Mouse (Mus musculus) stomach, postnatal 0 days (tissue): ENCODE results near the gene Gpr183. TPM values are rescaled to one million over a fixed set of nuclear protein-coding genes. Genes with fewer than 3 reads are reported as not detected.

ENCODE experiments used
- ATAC-seq: fragments of 200-750 bp; cut with Nextera tagmentation; 2 replicates; pipeline ENCODE4 v1.8.0; 2017; ENCODE audit not compliant: low FRiP score, low TSS enrichment
- DNase-seq: peaks from one replicate; pipeline ENCODE4 v3.0.0-alpha.2; 2016; ENCODE audit warnings: low spot score
- H3K27ac ChIP-seq: fragments of 300-500 bp; sonication (generic); replicated peaks from 2 replicates; pipeline ENCODE4 v1.5.1; 2014; ENCODE audit warnings: mild to moderate bottlenecking, control low read depth
- H3K27me3 ChIP-seq: fragments of 300-500 bp; sonication (generic); 2 replicates; pipeline ENCODE4 v1.6.1; 2014; ENCODE audit warnings: low read length; ENCODE audit not compliant: control insufficient read depth, insufficient read depth
- H3K36me3 ChIP-seq: fragments of 300-500 bp; sonication (generic); 2 replicates; pipeline ENCODE4 v1.6.1; 2014; ENCODE audit warnings: low read length, mixed read lengths; ENCODE audit not compliant: control insufficient read depth, insufficient read depth
- H3K4me1 ChIP-seq: fragments of 300-500 bp; sonication (generic); replicated peaks from 2 replicates; pipeline ENCODE4 v1.6.1; 2014; ENCODE audit warnings: antibody characterized with exemption; ENCODE audit not compliant: control insufficient read depth, insufficient read depth
- H3K4me2 ChIP-seq: fragments of 300-500 bp; sonication (generic); replicated peaks from 2 replicates; pipeline ENCODE4 v1.6.1; 2014; ENCODE audit warnings: low read depth, mild to moderate bottlenecking, control low read depth, moderate library complexity
- H3K4me3 ChIP-seq: fragments of 300-500 bp; sonication (generic); 2 replicates; pipeline ENCODE4 v1.5.1; 2014; ENCODE audit warnings: low read depth, low read length, control low read depth
- H3K9ac ChIP-seq: fragments of 300-500 bp; sonication (generic); 2 replicates; pipeline ENCODE4 v1.6.1; 2014; ENCODE audit warnings: mild to moderate bottlenecking, low read length, control low read depth, mixed read lengths
- H3K9me3 ChIP-seq: fragments of 300-500 bp; sonication (generic); 2 replicates; pipeline ENCODE4 v1.6.1; 2016; ENCODE audit warnings: low read length; ENCODE audit not compliant: control insufficient read depth
- CTCF ChIP-seq: IDR thresholded peaks from 2 replicates; pipeline ENCODE4 v1.5.1; 2016; ENCODE audit warnings: antibody characterized with exemption, low read depth, mild to moderate bottlenecking, moderate library complexity
- EP300 ChIP-seq: optimal IDR thresholded peaks from 2 replicates; pipeline ENCODE3; 2016; ENCODE audit warnings: antibody characterized with exemption
- WGBS: fragments of 180-500 bp; shearing (Covaris S2); extraction: QIAGEN DNeasy Blood & Tissue Kit; methylation state at CpG from one replicate; pipeline ENCODE4 v1.1.7; 2014; 5-methylcytosine and 5-hydroxymethylcytosine counted together
- polyA plus RNA-seq: library from polyadenylated mRNA; unstranded; fragments of >200 nt; fragmentation: Nextera tagmentation; extraction: Ambion mirVana; gene quantifications from 2 replicates; pipeline ENCODE4 v1.2.1, GENCODE M21; 2015

The Gpr183 gene
- polyA plus RNA-seq, 1 experiment from 2014 or later: 1.8 TPM

GRCm38 (mm10) chr14:121915143-121915542, 49.9 kb downstream of the Gpr183 start:
- Histone ChIP-seq H3K4me2 (no peak overlapping the region), H3K27ac (no peak overlapping the region), H3K9me3 (no peaks in the 10 kb centered on the region), H3K9ac (no peak overlapping the region), H3K27me3 (no peaks in the 10 kb centered on the region), H3K4me1 (no peaks in the 10 kb centered on the region), H3K4me3 (no peak overlapping the region), H3K36me3 (peaks cover 5% of the 10 kb centered on the region)
- DNase-seq (no peak), ATAC-seq (no peak)
- no peak for TF ChIP-seq EP300
- no peak for TF ChIP-seq CTCF
- WGBS: 87% methylated on average over 5 of the region's 5 CpGs

- H3K9ac ChIP-seq: no peak overlapping the region
- TF ChIP-seq CTCF (no peak), EP300 (no peak)
- H3K27ac ChIP-seq: no peak overlapping the region
- H3K4me2 ChIP-seq: no peak overlapping the region
- DNase-seq (no peak), ATAC-seq (no peak)
- H3K4me3 ChIP-seq: no peak overlapping the region
- H3K36me3 ChIP-seq: peaks cover 5% of the 10 kb centered on the region
- H3K9me3 ChIP-seq: no peaks in the 10 kb centered on the region
- no peaks in the 10 kb centered on the region for H3K4me1 ChIP-seq
- WGBS: 93% methylated on average over 7 of the region's 7 CpGs
- no peaks in the 10 kb centered on the region for H3K27me3 ChIP-seq
These were observed 52.5 kb downstream of the Gpr183 start for GRCm38 (mm10) chr14:121912501-121912900.

DNA sequence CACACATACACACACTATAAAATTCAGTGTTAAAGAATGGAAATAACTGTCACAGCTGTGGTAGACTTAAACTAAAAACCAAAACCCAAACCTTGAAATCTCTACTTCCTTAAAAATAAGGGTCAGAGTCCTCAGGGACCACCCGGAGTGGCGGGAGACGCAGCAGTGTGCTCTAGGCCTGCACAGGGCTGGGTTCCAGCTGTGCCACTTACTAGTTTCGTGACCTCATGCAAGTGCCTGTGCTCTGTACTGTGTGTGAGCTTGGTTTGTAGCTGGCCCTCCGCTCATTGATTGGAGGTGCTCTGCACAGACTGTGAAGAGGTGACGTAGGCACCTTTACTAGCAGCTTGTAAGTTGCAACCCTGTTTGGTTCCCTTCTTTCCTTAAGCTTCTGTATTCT, 55.1 kb downstream of the Gpr183 start:
- no peak for TF ChIP-seq CTCF
- no peak for TF ChIP-seq EP300
- H3K27me3 ChIP-seq: no peaks in the 10 kb centered on the region
- H3K36me3 ChIP-seq: peaks cover 9% of the 10 kb centered on the region; the same call in 1 of the 2 replicates
- no peak overlapping the region for H3K4me2 ChIP-seq
- 89% methylated on average over 6 of the region's 6 CpGs for WGBS
- H3K4me3 ChIP-seq: no peak overlapping the region
- H3K4me1 ChIP-seq: no peaks in the 10 kb centered on the region
- no peak overlapping the region for H3K9ac ChIP-seq
- H3K27ac ChIP-seq: no peak overlapping the region
- no peak for ATAC-seq
- H3K9me3 ChIP-seq: no peaks in the 10 kb centered on the region
- DNase-seq: no peak

DNA sequence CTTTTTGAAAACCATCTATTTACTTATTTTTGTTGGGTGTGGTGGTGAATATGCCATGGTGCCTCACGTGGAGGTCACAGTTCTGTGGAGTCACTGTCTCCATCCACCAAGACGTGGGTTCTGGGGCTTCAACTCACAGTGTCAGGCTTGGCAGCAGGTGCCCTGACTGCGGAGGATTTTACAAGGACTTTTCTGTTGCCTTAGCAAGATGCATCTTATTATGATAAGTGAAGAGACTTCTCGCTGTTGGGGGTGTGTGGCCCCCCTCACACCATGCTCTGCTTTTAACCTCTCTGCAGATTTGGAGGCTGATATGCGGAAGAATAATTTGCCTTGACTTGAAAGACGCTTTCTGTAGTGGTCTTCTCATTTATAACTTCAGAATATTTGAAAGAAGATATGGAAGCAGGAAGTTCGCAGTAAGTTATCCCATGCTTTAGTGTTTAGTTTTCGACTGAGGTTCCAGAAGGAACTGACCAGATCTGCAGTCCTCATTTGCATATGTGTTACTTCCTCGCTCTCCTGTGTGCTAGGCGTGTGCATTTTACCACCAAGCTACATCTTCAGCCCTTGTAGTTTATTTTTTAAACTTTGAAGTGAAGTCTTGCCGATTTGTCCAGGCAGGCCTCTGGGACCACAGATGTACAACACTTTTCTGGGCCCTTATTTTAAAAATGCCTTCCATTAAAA, 57.9 kb downstream of the Gpr183 start:
- ATAC-seq (no peak), DNase-seq (no peak)
- 83% methylated on average over 11 of the region's 11 CpGs for WGBS
- TF ChIP-seq CTCF: no peak
- no peak for TF ChIP-seq EP300
- Histone ChIP-seq H3K36me3 (peaks cover 9% of the 10 kb centered on the region; the same call in 1 of the 2 replicates), H3K4me1 (no peaks in the 10 kb centered on the region), H3K9me3 (no peaks in the 10 kb centered on the region), H3K4me2 (no peak overlapping the region), H3K9ac (no peak overlapping the region), H3K27me3 (no peaks in the 10 kb centered on the region), H3K27ac (no peak overlapping the region), H3K4me3 (no peak overlapping the region)

GRCm38 (mm10) chr14:121906341-121906991, 58.5 kb downstream of the Gpr183 start:
- TF ChIP-seq CTCF: no peak
- no peak for TF ChIP-seq EP300
- no peak overlapping the region for H3K27ac ChIP-seq

DNA sequence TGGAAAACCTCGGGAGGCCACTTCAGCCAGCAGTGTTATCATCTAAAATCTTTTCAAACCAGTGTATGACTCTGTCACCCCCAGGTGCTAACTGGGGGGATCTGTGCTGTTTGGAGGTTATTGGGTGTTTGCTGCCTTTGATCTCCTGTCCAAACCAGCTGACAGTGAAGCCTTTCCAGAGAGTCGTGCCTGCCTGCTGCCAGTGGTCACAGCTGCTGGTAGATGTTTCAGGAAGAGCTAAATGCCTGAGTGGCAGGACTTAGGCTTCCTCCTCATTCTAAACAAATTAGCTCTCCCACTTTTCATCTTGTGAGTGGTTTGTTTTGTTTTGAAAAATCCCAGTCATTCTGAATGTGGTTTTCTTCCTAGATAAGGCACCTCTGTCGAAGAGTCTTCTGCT, 60.2 kb downstream of the Gpr183 start:
- Histone ChIP-seq H3K27me3 (no peaks in the 10 kb centered on the region), H3K4me2 (no peak overlapping the region), H3K4me3 (no peak overlapping the region), H3K9me3 (no peaks in the 10 kb centered on the region), H3K4me1 (no peaks in the 10 kb centered on the region), H3K9ac (no peak overlapping the region), H3K36me3 (peaks cover 6% of the 10 kb centered on the region; the same call in 1 of the 2 replicates), H3K27ac (no peak overlapping the region)
- TF ChIP-seq EP300: no peak
- no peak for TF ChIP-seq CTCF
- WGBS: 29% methylated on average over 3 of the region's 3 CpGs
- ATAC-seq (no peak), DNase-seq (no peak)

More at GRCm38 (mm10) chr14:121906341-121906991, 58.5 kb downstream of the Gpr183 start:
- Histone ChIP-seq H3K4me3 (no peak overlapping the region), H3K27me3 (no peaks in the 10 kb centered on the region), H3K9me3 (no peaks in the 10 kb centered on the region), H3K36me3 (peaks cover 9% of the 10 kb centered on the region; the same call in 1 of the 2 replicates), H3K9ac (no peak overlapping the region), H3K4me2 (no peak overlapping the region), H3K4me1 (no peaks in the 10 kb centered on the region)
- DNase-seq: no peak
- ATAC-seq: no peak
- 71% methylated on average over 8 of the region's 8 CpGs for WGBS
